Mouse (Mus musculus): ENCODE measurements at regions not wholly inside any gene's neighbourhood (a gene's known extent, or its start where the extent isn't known, plus 50 kb on each side); places are given as distances from the start of the nearest gene placed in this dataset.

DNA sequence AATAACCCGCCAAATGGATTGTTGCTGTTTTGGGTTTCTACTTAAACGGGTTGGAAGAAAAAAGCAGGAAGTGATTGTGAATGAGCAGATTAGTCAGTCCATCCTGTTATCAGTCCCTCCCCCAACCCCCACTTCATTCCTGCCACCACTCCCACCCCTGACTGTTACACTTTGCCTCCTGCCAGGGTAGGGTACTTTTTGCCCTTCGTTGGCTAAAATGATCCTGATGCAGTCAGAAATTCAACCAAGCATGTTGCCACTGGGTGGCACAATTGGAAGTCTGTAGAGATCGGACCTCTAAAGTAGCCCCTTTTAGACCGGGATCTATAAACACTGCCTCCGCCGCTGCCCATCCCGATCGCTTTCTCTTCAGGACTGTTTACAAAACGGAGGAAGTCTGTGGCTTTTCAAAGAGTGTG, 96.0 kb upstream of the Jazf1 start:
- TF ChIP-seq POLR2A (IDR thresholded peaks at IDR 0.05; ENCODE audit: extremely low read depth, insufficient read depth, low read length) (no peak), CTCF (IDR thresholded peaks at IDR 0.05; ENCODE audit: extremely low read depth, insufficient read depth, low read length) (peak; percentile 32; the same call in 1 of the 2 replicates)
